ENCODE assay signal across 8 mouse cellular contexts in the genomic region with DNA sequence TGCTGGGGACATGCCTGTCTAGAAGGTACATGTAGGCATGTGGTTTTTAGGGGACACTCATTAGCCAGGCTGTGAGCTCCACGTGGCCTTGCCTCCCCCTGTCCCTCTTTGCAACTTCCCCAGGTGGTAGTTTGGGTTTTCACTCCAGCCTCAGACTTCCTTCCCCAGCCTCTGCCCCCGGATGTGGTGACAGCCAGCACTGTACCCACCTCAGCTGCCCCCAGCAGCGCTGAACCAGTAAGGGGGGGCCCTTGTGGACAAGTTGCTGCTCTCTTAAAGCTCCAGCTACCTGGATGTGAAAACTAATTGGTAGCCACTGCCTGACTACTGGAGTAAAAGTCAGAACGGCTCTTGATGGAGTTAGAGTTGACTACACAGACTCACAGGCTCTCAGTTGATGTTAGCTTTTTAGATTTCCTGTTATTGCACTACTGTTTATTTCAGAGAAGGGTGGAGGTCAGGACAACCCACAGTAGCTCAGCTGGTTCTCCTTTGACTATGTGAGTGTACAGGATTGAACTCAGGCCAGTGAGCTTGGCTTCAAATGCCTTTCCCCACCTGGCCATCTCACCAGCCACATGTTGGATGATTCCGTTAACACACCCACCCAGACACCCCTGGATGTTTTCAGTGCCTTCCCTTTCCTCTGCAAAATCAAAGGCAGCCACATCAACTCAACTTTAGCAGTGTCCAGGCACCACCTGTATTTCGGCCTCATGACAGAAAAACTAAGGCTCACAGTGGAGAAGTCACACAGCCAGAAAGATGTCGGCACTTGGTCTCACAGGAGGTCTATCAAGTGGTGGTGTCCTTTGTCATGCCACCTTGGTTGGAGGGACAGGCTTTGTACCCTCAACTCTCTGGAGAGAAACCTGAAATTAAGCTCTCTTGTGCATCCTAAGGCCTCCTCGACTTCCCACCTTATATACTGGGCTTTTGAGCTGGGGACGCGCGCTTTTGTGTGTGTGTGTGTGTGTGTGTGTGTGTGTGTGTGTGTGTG. TPM values are rescaled to one million over a fixed set of nuclear protein-coding genes. Genes with fewer than 3 reads are reported as not detected.
DNase-seq lines count a peak whose midpoint lies in the region; ATAC-seq and TF ChIP-seq lines count a peak whose summit lies in the region.

No protein-coding gene starts in this region.

- no peaks in the 10 kb centered on the region for H3K9me3 ChIP-seq in forebrain, embryonic 10.5 days
- no peaks in the 10 kb centered on the region for H3K9me3 ChIP-seq in intestine, postnatal 0 days (ENCODE audit: control insufficient read depth)
- no peaks in the 10 kb centered on the region for H3K9me3 ChIP-seq in stomach, embryonic 16.5 days (replicated peaks; ENCODE audit: control insufficient read depth, low read length)

- WGBS in forebrain, embryonic 10.5 days = 51% methylated on average over 11 of the region's 11 CpGs
- WGBS in intestine, postnatal 0 days = 34% methylated on average over 11 of the region's 11 CpGs
- 35% methylated on average over 11 of the region's 11 CpGs for WGBS in stomach, embryonic 16.5 days

- H3K9ac ChIP-seq in intestine, postnatal 0 days (ENCODE audit: low read depth, low read length) = 0 out of 2 replicates have a peak overlapping the region, but pooled peaks have one; percentile 80
- peak overlapping the region; percentile 86 for H3K9ac ChIP-seq in stomach, embryonic 16.5 days (ENCODE audit: low read length)

- peaks cover 59% of the 10 kb centered on the region for H3K36me3 ChIP-seq in forebrain, embryonic 10.5 days (replicated peaks)
- H3K36me3 ChIP-seq in intestine, postnatal 0 days (ENCODE audit: control insufficient read depth, insufficient read depth) = peaks cover 34% of the 10 kb centered on the region
- peaks cover 20% of the 10 kb centered on the region for H3K36me3 ChIP-seq in stomach, embryonic 16.5 days (ENCODE audit: control insufficient read depth, insufficient read depth, low read length)

- intact Hi-C loops in heart, postnatal 14 days (cut with DNase I) = no loop called here

- peak; percentile 49 to 53 for DNase-seq in heart, adult 18-20 months
- DNase-seq in heart, postnatal 14 days = no peak
- no peak for DNase-seq in forebrain, embryonic 10.5 days (ENCODE audit: extremely low spot score, low spot score)
- no peak for DNase-seq in layer of hippocampus, postnatal 14 days (ENCODE audit: low spot score in 2 of 2)
- DNase-seq in layer of hippocampus, adult 11-12 months (ENCODE audit: low spot score) = no peak

- H3K4me1 ChIP-seq in forebrain, embryonic 10.5 days = peaks cover 46% of the 10 kb centered on the region
- no peaks in the 10 kb centered on the region for H3K4me1 ChIP-seq in intestine, postnatal 0 days (replicated peaks; ENCODE audit: control insufficient read depth, insufficient read depth, low read length)
- H3K4me1 ChIP-seq in stomach, embryonic 16.5 days (ENCODE audit: control insufficient read depth, insufficient read depth, low read length) = peaks cover 30% of the 10 kb centered on the region

- H3K27me3 ChIP-seq in forebrain, embryonic 10.5 days (ENCODE audit: poor library complexity, severe bottlenecking) = peaks cover 13% of the 10 kb centered on the region; the same call in 1 of the 2 replicates
- no peaks in the 10 kb centered on the region for H3K27me3 ChIP-seq in intestine, postnatal 0 days (replicated peaks; ENCODE audit: control insufficient read depth, insufficient read depth, low read length)
- no peaks in the 10 kb centered on the region for H3K27me3 ChIP-seq in stomach, embryonic 16.5 days (ENCODE audit: control insufficient read depth, insufficient read depth, low read length)

- H3K4me3 ChIP-seq in forebrain, embryonic 10.5 days = peak overlapping the region; percentile 66
- peak overlapping the region; percentile 76 for H3K4me3 ChIP-seq in intestine, postnatal 0 days (ENCODE audit: low read depth, low read length)
- peak overlapping the region; percentile 61; the same call in 1 of the 2 replicates for H3K4me3 ChIP-seq in stomach, embryonic 16.5 days (replicated peaks; ENCODE audit: low read length)

- peak overlapping the region; percentile 84 for H3K4me2 ChIP-seq in intestine, postnatal 0 days (replicated peaks; ENCODE audit: low read depth)
- peak overlapping the region; percentile 94 for H3K4me2 ChIP-seq in stomach, embryonic 16.5 days (ENCODE audit: low read depth, low read length)

- no peak for ATAC-seq in intestine, postnatal 0 days
- ATAC-seq in megakaryocyte progenitor cell, adult 5-6 weeks (replicated peaks; ENCODE audit: poor library complexity) = peak; percentile 52
- ATAC-seq in stomach, embryonic 16.5 days (ENCODE audit: insufficient read depth, low FRiP score) = no peak

- peak overlapping the region; percentile 84 for H3K27ac ChIP-seq in forebrain, embryonic 10.5 days
- H3K27ac ChIP-seq in intestine, postnatal 0 days (ENCODE audit: low read depth, low read length) = peak overlapping the region; percentile 57
- peak overlapping the region; percentile 88 for H3K27ac ChIP-seq in stomach, embryonic 16.5 days (ENCODE audit: low read length)

- no peak for TF ChIP-seq CTCF in intestine, postnatal 0 days (IDR thresholded peaks at IDR 0.05; ENCODE audit: low read depth)

RNA-seq across cellular contexts. Expression of a gene that starts 0.8 kb away (rescaled TPM):
- 10 to 100 TPM; 19.7 to 22.2 TPM for total RNA-seq in heart, adult 18-20 months (2021)
- total RNA-seq in heart, postnatal 14 days (2021) = 10 to 100 TPM; 35.3 to 35.9 TPM
- 9.6 and 10.7 TPM in 2 replicates for polyA plus RNA-seq in forebrain, embryonic 10.5 days (2016; fragmentation: Nextera tagmentation; extraction: Ambion mirVana)
- polyA plus RNA-seq in intestine, postnatal 0 days (2015; fragmentation: Nextera tagmentation; extraction: Ambion mirVana) = 9.2 and 11.2 TPM in 2 replicates
- total RNA-seq in megakaryocyte progenitor cell, adult 5-6 weeks (2015) = 6.2 and 8.8 TPM in 2 replicates
- total RNA-seq in megakaryocyte progenitor cell, adult 5-6 weeks (2017) = 6.0 and 8.8 TPM in 2 replicates
- polyA plus RNA-seq in stomach, embryonic 16.5 days (2015; fragmentation: Nextera tagmentation; extraction: Ambion mirVana) = 11.1 and 11.8 TPM in 2 replicates
- 1 to 10 TPM; 6.8 to 9.1 TPM for total RNA-seq in layer of hippocampus, postnatal 14 days (2021)

RNA-seq across cellular contexts. Expression of a gene that starts 25.3 kb away (rescaled TPM):
- total RNA-seq in heart, adult 18-20 months (2021) = 10 to 100 TPM; 49.1 to 53.1 TPM
- total RNA-seq in heart, postnatal 14 days (2021) = 10 to 100 TPM; 42.8 to 45.5 TPM
- 26.3 and 27.2 TPM in 2 replicates for polyA plus RNA-seq in forebrain, embryonic 10.5 days (2016; fragmentation: Nextera tagmentation; extraction: Ambion mirVana)
- polyA plus RNA-seq in intestine, postnatal 0 days (2015; fragmentation: Nextera tagmentation; extraction: Ambion mirVana) = 12.3 and 12.7 TPM in 2 replicates
- total RNA-seq in megakaryocyte progenitor cell, adult 5-6 weeks (2015) = 11.5 and 13.1 TPM in 2 replicates
- 9.8 and 14.3 TPM in 2 replicates for total RNA-seq in megakaryocyte progenitor cell, adult 5-6 weeks (2017)
- polyA plus RNA-seq in stomach, embryonic 16.5 days (2015; fragmentation: Nextera tagmentation; extraction: Ambion mirVana) = 18.1 and 21.4 TPM in 2 replicates
- 10 to 100 TPM; 45.9 to 46.2 TPM for total RNA-seq in layer of hippocampus, postnatal 14 days (2021)

RNA-seq across cellular contexts. Expression of a gene that starts 26.2 kb away (rescaled TPM):
- total RNA-seq in heart, adult 18-20 months (2021) = 10 to 100 TPM; 50.3 to 60.0 TPM
- 10 to 100 TPM; 65.3 to 69.1 TPM for total RNA-seq in heart, postnatal 14 days (2021)
- 120 and 122 TPM in 2 replicates for polyA plus RNA-seq in forebrain, embryonic 10.5 days (2016; fragmentation: Nextera tagmentation; extraction: Ambion mirVana)
- 33.7 and 35.8 TPM in 2 replicates for polyA plus RNA-seq in intestine, postnatal 0 days (2015; fragmentation: Nextera tagmentation; extraction: Ambion mirVana)
- total RNA-seq in megakaryocyte progenitor cell, adult 5-6 weeks (2015) = 28.2 and 39.0 TPM in 2 replicates
- total RNA-seq in megakaryocyte progenitor cell, adult 5-6 weeks (2017) = 40.0 and 43.5 TPM in 2 replicates
- polyA plus RNA-seq in stomach, embryonic 16.5 days (2015; fragmentation: Nextera tagmentation; extraction: Ambion mirVana) = 68.5 and 80.0 TPM in 2 replicates
- 100 to 1,000 TPM; 279 to 300 TPM for total RNA-seq in layer of hippocampus, postnatal 14 days (2021)

RNA-seq across cellular contexts. Expression of a gene that starts 33.3 kb away (rescaled TPM):
- 1 to 10 TPM; 8.7 to 9.4 TPM for total RNA-seq in heart, adult 18-20 months (2021)
- 10 to 100 TPM; 18.6 to 19.0 TPM for total RNA-seq in heart, postnatal 14 days (2021)
- 1.9 and 2.2 TPM in 2 replicates for polyA plus RNA-seq in forebrain, embryonic 10.5 days (2016; fragmentation: Nextera tagmentation; extraction: Ambion mirVana)
- polyA plus RNA-seq in intestine, postnatal 0 days (2015; fragmentation: Nextera tagmentation; extraction: Ambion mirVana) = 3.4 and 3.7 TPM in 2 replicates
- not detected in 2 replicates for total RNA-seq in megakaryocyte progenitor cell, adult 5-6 weeks (2015)
- 0.04 and 0.17 TPM in 2 replicates for total RNA-seq in megakaryocyte progenitor cell, adult 5-6 weeks (2017)
- polyA plus RNA-seq in stomach, embryonic 16.5 days (2015; fragmentation: Nextera tagmentation; extraction: Ambion mirVana) = 2.3 TPM in 2 replicates
- total RNA-seq in layer of hippocampus, postnatal 14 days (2021) = 100 to 1,000 TPM; 115 to 120 TPM

RNA-seq across cellular contexts. Expression of a gene that starts 49.7 kb away (rescaled TPM):
- total RNA-seq in heart, adult 18-20 months (2021) = under 1 TPM in 1 of 2 experiments, not detected in 1; 0.47 TPM
- under 1 TPM; 0.81 to 0.98 TPM for total RNA-seq in heart, postnatal 14 days (2021)
- 5.5 and 6.6 TPM in 2 replicates for polyA plus RNA-seq in forebrain, embryonic 10.5 days (2016; fragmentation: Nextera tagmentation; extraction: Ambion mirVana)
- 4.7 and 5.3 TPM in 2 replicates for polyA plus RNA-seq in intestine, postnatal 0 days (2015; fragmentation: Nextera tagmentation; extraction: Ambion mirVana)
- total RNA-seq in megakaryocyte progenitor cell, adult 5-6 weeks (2015) = not detected in 2 replicates
- total RNA-seq in megakaryocyte progenitor cell, adult 5-6 weeks (2017) = not detected in 2 replicates
- 9.7 and 12.0 TPM in 2 replicates for polyA plus RNA-seq in stomach, embryonic 16.5 days (2015; fragmentation: Nextera tagmentation; extraction: Ambion mirVana)
- total RNA-seq in layer of hippocampus, postnatal 14 days (2021) = 1 to 10 TPM; 1.5 to 1.9 TPM

Comparison
In these comparisons a context has a peak if more than half of its experiments do, and no peak if none do; other contexts are left out.
1. DNase-seq: peak in heart, adult 18-20 months (2 of 2); none in heart, postnatal 14 days (0 of 2), forebrain, embryonic 10.5 days (single experiment), layer of hippocampus, postnatal 14 days (0 of 2) and layer of hippocampus, adult 11-12 months (single experiment).
2. Peak in every context shown above with its lines, with median percentiles within 50 percentile points of each other: H3K27ac ChIP-seq and H3K4me3 ChIP-seq.